Mouse (Mus musculus) thymus, postnatal 10 days (tissue): ENCODE data around the gene Lrrc73.

Source experiments
- DNase-seq, 2 experiments: peaks; one replicate each; pipeline ENCODE4 v3.0.0; 2021; ENCODE audit warnings: low spot score in 2 of 2

Gene Lrrc73

GRCm38 (mm10) chr17:46287678-46288095 lies 34.4 kb downstream of the Lrrc73 start:
- no peak for DNase-seq

GRCm38 (mm10) chr17:46296601-46297000 lies 43.3 kb downstream of the Lrrc73 start:
- DNase-seq = no peak

- no peak for DNase-seq
These were observed 43.7 kb downstream of the Lrrc73 start for GRCm38 (mm10) chr17:46297028-46297363.

- no peak for DNase-seq
These were observed 44.3 kb downstream of the Lrrc73 start, which contains the start of gene Dlk2 for GRCm38 (mm10) chr17:46297364-46298219. Gene Dlk2 (plus strand): TSS chr17:46297421.

GRCm38 (mm10) chr17:46298220-46298913 lies 45.0 kb downstream of the Lrrc73 start:
- peak; percentile 56 to 78 for DNase-seq

- DNase-seq = no peak
These were observed 48.6 kb downstream of the Lrrc73 start for GRCm38 (mm10) chr17:46301892-46302291.

GRCm38 (mm10) chr17:46304184-46304583 lies 50.9 kb downstream of the Lrrc73 start:
- DNase-seq = no peak
